Mouse (Mus musculus): ENCODE results near the gene Wdr62. TPM values are rescaled to one million over a fixed set of nuclear protein-coding genes. Genes with fewer than 3 reads are reported as not detected.
"Not testable (repeated sequence)": the region's sequence is repeated elsewhere in the genome, so short reads cannot be mapped to it uniquely, and the experiment has no call there.

Wdr62 gene
- total and polyA plus RNA-seq, 2 experiments: 0.55 to 5.9 TPM

DNA sequence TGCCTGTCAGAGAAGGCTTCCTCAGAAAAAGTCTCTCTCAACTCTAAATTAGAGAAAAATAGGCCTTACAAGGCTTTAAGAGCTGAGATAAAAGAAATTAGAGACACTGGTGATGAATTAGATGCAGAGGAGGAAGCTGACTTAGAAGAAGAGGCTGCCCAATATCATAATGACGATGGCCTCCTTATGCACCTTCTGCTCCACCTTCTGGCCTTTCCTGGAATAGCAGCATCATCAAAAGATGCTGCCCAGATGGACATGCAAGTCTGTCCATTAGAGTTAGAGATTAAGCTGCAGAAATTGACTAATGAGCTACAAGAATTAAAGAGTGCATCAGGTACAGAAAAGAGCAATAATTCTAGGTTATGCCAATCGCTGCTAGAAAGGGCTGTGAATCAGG lies 74.8 kb downstream of the Wdr62 start:
- Histone ChIP-seq H3K79me2 (ENCODE audit: control insufficient read depth, insufficient read depth, low read length) (no peaks in the 10 kb centered on the region), H3K4me1 (ENCODE audit: control insufficient read depth, insufficient read depth, low read length) (no peaks in the 10 kb centered on the region), H3K4me3 (ENCODE audit: insufficient read depth, low read depth, low read length) (no peak overlapping the region), H3K27ac (replicated peaks; ENCODE audit: insufficient read depth, low read depth, low read length) (no peak overlapping the region), H3K9ac (ENCODE audit: low read depth, low read length) (no peak overlapping the region), H3K27me3 (ENCODE audit: control insufficient read depth, insufficient read depth, low read length) (no peaks in the 10 kb centered on the region), H3K36me3 (ENCODE audit: control insufficient read depth, insufficient read depth, low read length) (no peaks in the 10 kb centered on the region)
- TF ChIP-seq CTCF (IDR thresholded peaks at IDR 0.05; ENCODE audit: low read depth, low read length) (peak; percentile 69), POLR2A (IDR thresholded peaks at IDR 0.05; ENCODE audit: extremely low read depth, insufficient read depth, low read length) (no peak)
- peak; percentile 59 for DNase-seq (ENCODE audit: extremely low read depth, low read depth, low spot score)
- WGBS: 6% methylated on average over 2 of the region's 2 CpGs

DNA sequence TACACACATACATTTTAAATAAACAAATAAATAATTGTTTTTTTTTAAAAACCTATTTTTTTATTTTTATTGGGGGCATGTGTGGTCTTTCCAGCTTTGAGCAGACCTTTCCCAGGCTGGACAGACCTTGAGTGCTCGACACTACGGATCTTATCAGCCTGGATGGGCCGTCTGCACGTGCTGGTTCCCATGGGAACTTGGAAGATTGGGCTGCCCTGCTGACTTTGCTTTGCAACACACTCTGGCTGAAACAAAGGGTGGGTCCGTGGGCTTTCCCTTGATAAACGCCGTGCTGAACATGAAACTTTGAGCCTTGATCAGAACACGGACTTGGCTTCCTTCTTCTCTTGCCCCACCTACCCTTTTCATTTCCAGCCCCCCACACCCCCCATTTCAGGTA lies 75.8 kb downstream of the Wdr62 start:
- TF ChIP-seq CTCF (IDR thresholded peaks at IDR 0.05; ENCODE audit: low read depth, low read length) (no peak), POLR2A (IDR thresholded peaks at IDR 0.05; ENCODE audit: extremely low read depth, insufficient read depth, low read length) (no peak)
- no peak overlapping the region for H3K9ac ChIP-seq (ENCODE audit: low read depth, low read length)
- H3K79me2 ChIP-seq (ENCODE audit: control insufficient read depth, insufficient read depth, low read length): no peaks in the 10 kb centered on the region
- no peak for DNase-seq (ENCODE audit: extremely low read depth, low read depth, low spot score)
- no peaks in the 10 kb centered on the region for H3K27me3 ChIP-seq (ENCODE audit: control insufficient read depth, insufficient read depth, low read length)
- WGBS: 34% methylated on average over 8 of the region's 8 CpGs
- no peak overlapping the region for H3K27ac ChIP-seq (replicated peaks; ENCODE audit: insufficient read depth, low read depth, low read length)
- no peaks in the 10 kb centered on the region for H3K4me1 ChIP-seq (ENCODE audit: control insufficient read depth, insufficient read depth, low read length)
- no peak overlapping the region for H3K4me3 ChIP-seq (ENCODE audit: insufficient read depth, low read depth, low read length)
- H3K36me3 ChIP-seq (ENCODE audit: control insufficient read depth, insufficient read depth, low read length): no peaks in the 10 kb centered on the region

DNA sequence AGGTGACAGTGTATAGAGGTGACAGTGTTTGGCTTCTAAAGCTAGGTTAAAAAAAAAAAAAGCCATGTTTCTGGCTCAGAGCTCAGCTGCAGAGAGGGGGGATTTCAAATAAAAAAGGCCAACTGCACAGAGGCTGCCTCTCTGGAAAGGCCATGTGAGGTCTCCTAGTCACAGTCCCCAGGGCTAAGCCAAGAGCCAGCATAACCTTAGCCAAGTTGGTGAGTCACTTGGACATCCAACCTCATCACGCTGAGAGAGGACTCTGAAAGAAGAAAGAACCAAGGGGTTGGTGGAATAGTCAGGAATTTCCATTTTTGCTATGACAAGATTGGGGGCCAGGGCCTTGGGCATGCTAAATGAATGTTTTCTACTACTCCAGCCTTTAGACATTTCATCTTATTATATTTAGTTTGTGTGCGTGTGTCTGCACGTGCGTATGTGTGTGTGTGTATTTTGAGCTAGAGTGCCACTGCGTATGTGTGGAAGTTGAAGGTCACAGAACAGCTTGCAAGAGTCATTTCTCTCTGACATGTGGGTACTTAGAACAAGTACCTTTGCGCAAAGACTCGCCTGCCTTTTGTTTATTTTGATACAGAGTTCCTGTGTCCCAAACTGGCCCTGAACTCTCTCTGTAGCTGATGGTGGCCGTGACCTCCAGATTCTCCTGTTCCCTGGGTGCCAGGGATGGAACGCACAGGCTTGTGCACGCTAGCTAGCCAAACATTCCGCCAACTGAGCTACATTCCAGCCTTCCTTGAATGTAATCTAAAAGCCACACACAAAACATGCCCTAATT lies 77.1 kb downstream of the Wdr62 start:
- H3K27me3 ChIP-seq (ENCODE audit: control insufficient read depth, insufficient read depth, low read length): no peaks in the 10 kb centered on the region
- no peak overlapping the region for H3K9ac ChIP-seq (ENCODE audit: low read depth, low read length)
- H3K4me3 ChIP-seq (ENCODE audit: insufficient read depth, low read depth, low read length): no peak overlapping the region
- H3K79me2 ChIP-seq (ENCODE audit: control insufficient read depth, insufficient read depth, low read length): no peaks in the 10 kb centered on the region
- H3K4me1 ChIP-seq (ENCODE audit: control insufficient read depth, insufficient read depth, low read length): no peaks in the 10 kb centered on the region
- H3K36me3 ChIP-seq (ENCODE audit: control insufficient read depth, insufficient read depth, low read length): no peaks in the 10 kb centered on the region
- WGBS: 57% methylated on average over 11 of the region's 11 CpGs
- peak; percentile 23 for DNase-seq (ENCODE audit: extremely low read depth, low read depth, low spot score)
- H3K27ac ChIP-seq (replicated peaks; ENCODE audit: insufficient read depth, low read depth, low read length): no peak overlapping the region
- no peak for TF ChIP-seq POLR2A (IDR thresholded peaks at IDR 0.05; ENCODE audit: extremely low read depth, insufficient read depth, low read length)

DNA sequence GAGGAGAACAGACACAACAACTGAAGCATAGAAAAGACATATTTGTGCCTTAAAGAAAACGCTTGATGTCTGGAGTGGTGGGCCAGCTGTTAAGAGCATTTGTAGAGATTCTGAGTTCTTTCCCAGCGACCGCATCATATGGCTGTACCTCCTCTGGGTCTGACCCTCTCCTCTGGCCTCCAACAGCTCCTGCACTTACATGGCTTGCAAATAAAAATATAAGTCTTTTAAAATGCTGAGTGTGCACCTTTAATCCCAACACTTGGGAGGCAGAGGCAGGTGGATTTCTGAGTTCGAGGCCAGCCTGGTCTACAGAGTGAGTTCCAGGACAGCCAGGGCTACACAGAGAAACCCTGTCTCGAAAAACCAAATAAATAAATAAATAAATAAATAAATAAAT lies 79.6 kb downstream of the Wdr62 start:
- H3K4me3 ChIP-seq (ENCODE audit: insufficient read depth, low read depth, low read length); H3K36me3 ChIP-seq (ENCODE audit: control insufficient read depth, insufficient read depth, low read length); H3K27me3 ChIP-seq (ENCODE audit: control insufficient read depth, insufficient read depth, low read length); H3K9ac ChIP-seq (ENCODE audit: low read depth, low read length); H3K4me1 ChIP-seq (ENCODE audit: control insufficient read depth, insufficient read depth, low read length); H3K79me2 ChIP-seq (ENCODE audit: control insufficient read depth, insufficient read depth, low read length); DNase-seq (ENCODE audit: extremely low read depth, low read depth, low spot score); H3K27ac ChIP-seq (replicated peaks; ENCODE audit: insufficient read depth, low read depth, low read length): not testable (repeated sequence)
- 88% methylated on average over 5 of the region's 5 CpGs for WGBS

DNA sequence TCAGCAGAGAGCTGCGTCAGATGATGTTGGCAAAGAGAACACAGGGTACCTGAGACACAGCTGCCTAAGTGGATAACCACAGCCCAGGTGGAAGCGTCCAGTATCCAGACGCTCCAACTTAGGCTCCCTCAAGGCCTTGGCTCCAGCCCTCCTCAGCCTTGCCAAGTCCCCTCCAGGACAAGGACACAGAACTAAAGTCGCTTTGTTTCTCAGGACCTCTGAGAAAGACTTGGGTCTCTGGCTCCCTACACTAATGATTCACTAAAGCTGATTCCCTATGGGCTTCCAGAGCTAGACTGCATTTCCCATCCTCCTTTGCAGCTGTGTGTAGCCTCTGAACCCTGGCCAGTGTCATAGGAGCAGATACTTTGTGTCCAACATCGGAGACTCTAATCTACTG lies 80.0 kb downstream of the Wdr62 start:
- no peak overlapping the region for H3K27ac ChIP-seq (replicated peaks; ENCODE audit: insufficient read depth, low read depth, low read length)

DNA sequence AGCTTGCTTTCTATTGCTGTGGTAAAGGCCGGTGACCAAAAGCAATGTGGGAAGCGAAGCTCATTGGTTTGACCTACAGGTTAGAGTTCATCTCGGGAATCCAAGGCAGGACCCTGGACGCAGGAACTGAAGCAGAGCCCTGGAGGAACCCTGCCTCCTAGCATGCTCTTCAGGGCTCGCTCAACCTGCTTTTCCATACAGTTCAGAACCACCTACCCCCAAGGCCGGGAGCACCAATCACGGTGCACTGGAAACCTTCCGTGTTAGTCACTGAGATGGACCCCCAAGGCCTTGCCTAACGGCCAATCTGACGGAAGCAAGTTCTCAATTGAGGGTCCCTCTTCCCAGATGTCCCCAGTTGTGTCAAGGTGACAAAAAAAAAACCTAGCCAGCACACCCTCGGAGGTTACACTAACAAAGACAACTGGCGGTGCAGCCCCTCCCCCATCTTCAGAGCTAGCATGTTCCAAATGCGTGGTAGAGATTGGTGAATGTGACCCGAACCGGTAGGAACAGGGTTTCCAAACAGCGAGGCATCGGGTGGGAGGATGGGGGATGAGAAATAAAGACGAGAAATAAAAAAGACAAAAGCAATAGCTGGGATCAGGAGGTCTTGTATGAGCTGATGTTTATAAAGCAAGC lies 80.6 kb downstream of the Wdr62 start:
- TF ChIP-seq CTCF (IDR thresholded peaks at IDR 0.05; ENCODE audit: low read depth, low read length): no peak
- no peak for TF ChIP-seq POLR2A (IDR thresholded peaks at IDR 0.05; ENCODE audit: extremely low read depth, insufficient read depth, low read length)
- Histone ChIP-seq H3K4me1 (ENCODE audit: control insufficient read depth, insufficient read depth, low read length) (no peaks in the 10 kb centered on the region), H3K27ac (replicated peaks; ENCODE audit: insufficient read depth, low read depth, low read length) (no peak overlapping the region), H3K9ac (ENCODE audit: low read depth, low read length) (no peak overlapping the region), H3K27me3 (ENCODE audit: control insufficient read depth, insufficient read depth, low read length) (no peaks in the 10 kb centered on the region), H3K4me3 (ENCODE audit: insufficient read depth, low read depth, low read length) (no peak overlapping the region), H3K79me2 (ENCODE audit: control insufficient read depth, insufficient read depth, low read length) (no peaks in the 10 kb centered on the region), H3K36me3 (ENCODE audit: control insufficient read depth, insufficient read depth, low read length) (no peaks in the 10 kb centered on the region)
- 81% methylated on average over 18 of the region's 18 CpGs for WGBS
- DNase-seq (ENCODE audit: extremely low read depth, low read depth, low spot score): no peak

More for the DNA sequence above, 80.0 kb downstream of the Wdr62 start:
- Histone ChIP-seq H3K27me3 (ENCODE audit: control insufficient read depth, insufficient read depth, low read length) (no peaks in the 10 kb centered on the region), H3K79me2 (ENCODE audit: control insufficient read depth, insufficient read depth, low read length) (no peaks in the 10 kb centered on the region), H3K9ac (ENCODE audit: low read depth, low read length) (no peak overlapping the region), H3K4me1 (ENCODE audit: control insufficient read depth, insufficient read depth, low read length) (no peaks in the 10 kb centered on the region), H3K36me3 (ENCODE audit: control insufficient read depth, insufficient read depth, low read length) (no peaks in the 10 kb centered on the region), H3K4me3 (ENCODE audit: insufficient read depth, low read depth, low read length) (no peak overlapping the region)
- no peak for DNase-seq (ENCODE audit: extremely low read depth, low read depth, low spot score)
- TF ChIP-seq POLR2A (IDR thresholded peaks at IDR 0.05; ENCODE audit: extremely low read depth, insufficient read depth, low read length) (no peak), CTCF (IDR thresholded peaks at IDR 0.05; ENCODE audit: low read depth, low read length) (no peak)
- 77% methylated on average over 5 of the region's 5 CpGs for WGBS

All from liver, adult 2 months (tissue).